8 mouse cellular contexts compared by ENCODE assay signal in genomic region chr12:99216341-99216761, GRCm38 (mm10).
DNase-seq lines count a peak whose midpoint lies in the region; ATAC-seq lines count a peak whose summit lies in the region.

No protein-coding gene starts in this region.

- peaks cover 59% of the 10 kb centered on the region for H3K4me1 ChIP-seq in forebrain, embryonic 14.5 days (ENCODE audit: control insufficient read depth, insufficient read depth, low read length)
- peaks cover 46% of the 10 kb centered on the region for H3K4me1 ChIP-seq in hindbrain, embryonic 16.5 days (ENCODE audit: control insufficient read depth, insufficient read depth, low read depth, low read length)

- peak; percentile 42 for ATAC-seq in cerebellum, adult (ENCODE audit: insufficient number of reproducible peaks, low FRiP score, low TSS enrichment)
- ATAC-seq in forebrain, embryonic 14.5 days = peak; percentile 44
- ATAC-seq in hindbrain, embryonic 16.5 days = peak; percentile 25; the same call in 1 of the 2 replicates

- H3K9ac ChIP-seq in forebrain, embryonic 14.5 days (ENCODE audit: low read length) = 0 out of 2 replicates have a peak overlapping the region, but pooled peaks have one; percentile 25
- 0 out of 2 replicates have a peak overlapping the region, but pooled peaks have one; percentile 23 for H3K9ac ChIP-seq in hindbrain, embryonic 16.5 days (ENCODE audit: low read depth, low read length)

- no peaks in the 10 kb centered on the region for H3K9me3 ChIP-seq in forebrain, embryonic 14.5 days (replicated peaks; ENCODE audit: control insufficient read depth, low read length)
- H3K9me3 ChIP-seq in hindbrain, embryonic 16.5 days (ENCODE audit: control insufficient read depth, low read length) = no peaks in the 10 kb centered on the region

- no peak for DNase-seq in cerebellum, postnatal 4 days (ENCODE audit: low spot score in 2 of 2)
- peak; percentile 53 for DNase-seq in Muller cell, postnatal 12 days (ENCODE audit: inconsistent ontology term)
- DNase-seq in forebrain, embryonic 14.5 days (ENCODE audit: low spot score) = peak; percentile 79
- DNase-seq in spleen, adult 12 weeks (ENCODE audit: low spot score) = no peak
- no peak for DNase-seq in urinary bladder, postnatal 10 days (ENCODE audit: low spot score)
- no peak for DNase-seq in layer of hippocampus, postnatal 36 days

- 9% methylated on average over 5 of the region's 5 CpGs for WGBS in forebrain, embryonic 14.5 days
- whole genome bisulfite sequencing in hindbrain, embryonic 16.5 days = 33% methylated on average over 5 of the region's 5 CpGs

- no peaks in the 10 kb centered on the region for H3K27me3 ChIP-seq in forebrain, embryonic 14.5 days (replicated peaks; ENCODE audit: control insufficient read depth, insufficient read depth, low read length)
- H3K27me3 ChIP-seq in hindbrain, embryonic 16.5 days (replicated peaks; ENCODE audit: control insufficient read depth, insufficient read depth, low read length) = no peaks in the 10 kb centered on the region

- H3K4me3 ChIP-seq in forebrain, embryonic 14.5 days (ENCODE audit: low read depth, low read length) = no peak overlapping the region
- H3K4me3 ChIP-seq in hindbrain, embryonic 16.5 days (ENCODE audit: low read length) = no peak overlapping the region

- peak overlapping the region; percentile 49 for H3K27ac ChIP-seq in forebrain, embryonic 14.5 days (ENCODE audit: low read depth, low read length)
- peak overlapping the region; percentile 9; the same call in 1 of the 2 replicates for H3K27ac ChIP-seq in hindbrain, embryonic 16.5 days (ENCODE audit: low read depth, low read length)

- H3K4me2 ChIP-seq in forebrain, embryonic 14.5 days (ENCODE audit: low read length) = no peak overlapping the region
- no peak overlapping the region for H3K4me2 ChIP-seq in hindbrain, embryonic 16.5 days (ENCODE audit: low read length)

- no peaks in the 10 kb centered on the region for H3K36me3 ChIP-seq in forebrain, embryonic 14.5 days (ENCODE audit: control insufficient read depth, insufficient read depth, low read length)
- H3K36me3 ChIP-seq in hindbrain, embryonic 16.5 days (ENCODE audit: control insufficient read depth, insufficient read depth, low read length) = no peaks in the 10 kb centered on the region

Comparison
In these comparisons a context has a peak if more than half of its experiments do, and no peak if none do; other contexts are left out.
1. DNase-seq: peak in Muller cell, postnatal 12 days (single experiment) and forebrain, embryonic 14.5 days (single experiment); none in cerebellum, postnatal 4 days (0 of 2), spleen, adult 12 weeks (single experiment), urinary bladder, postnatal 10 days (single experiment) and layer of hippocampus, postnatal 36 days (0 of 2).
2. Peak in every context shown above with its lines, with median percentiles within 50 percentile points of each other: ATAC-seq.